Mouse (Mus musculus): Measurements from ENCODE around the gene Tcp10c.
"Not testable (repeated sequence)": the region's sequence is repeated elsewhere in the genome, so short reads cannot be mapped to it uniquely, and the experiment has no call there.

The Tcp10c gene

GRCm38 (mm10) chr17:13391020-13391419, 36.6 kb downstream of the Tcp10c start:
- DNase-seq (ENCODE audit: low spot score in 2 of 2) = not testable (repeated sequence)

DNA sequence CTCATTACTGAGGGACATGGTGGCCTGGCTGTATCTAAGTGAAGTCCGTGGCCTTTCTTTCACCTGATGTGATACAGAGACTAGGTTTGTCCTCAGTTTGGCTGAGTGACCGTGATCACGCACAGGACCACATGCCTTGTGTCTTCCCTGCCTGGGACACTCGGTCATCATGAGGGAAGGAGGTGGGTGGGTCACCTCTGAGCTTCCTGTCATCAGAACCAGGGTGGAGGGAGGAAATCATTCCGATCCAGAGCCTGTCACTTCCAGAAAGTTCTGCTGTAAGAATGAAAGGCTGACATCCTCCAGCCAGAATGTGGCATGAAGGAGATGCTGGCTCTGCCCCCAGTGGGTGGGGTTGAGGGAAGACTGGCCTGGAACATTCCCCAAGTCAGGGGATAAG, 45.6 kb downstream of the Tcp10c start:
- DNase-seq (ENCODE audit: low spot score in 2 of 2) = not testable (repeated sequence)

- not testable (repeated sequence) for DNase-seq (ENCODE audit: low spot score in 2 of 2)
Observed at GRCm38 (mm10) chr17:13402118-13402517, 47.7 kb downstream of the Tcp10c start.

- DNase-seq (ENCODE audit: low spot score in 2 of 2) = not testable (repeated sequence)
Observed at GRCm38 (mm10) chr17:13403527-13404131, 49.3 kb downstream of the Tcp10c start.

GRCm38 (mm10) chr17:13406023-13406422, 51.7 kb downstream of the Tcp10c start:
- DNase-seq (ENCODE audit: low spot score in 2 of 2) = not testable (repeated sequence)

DNA sequence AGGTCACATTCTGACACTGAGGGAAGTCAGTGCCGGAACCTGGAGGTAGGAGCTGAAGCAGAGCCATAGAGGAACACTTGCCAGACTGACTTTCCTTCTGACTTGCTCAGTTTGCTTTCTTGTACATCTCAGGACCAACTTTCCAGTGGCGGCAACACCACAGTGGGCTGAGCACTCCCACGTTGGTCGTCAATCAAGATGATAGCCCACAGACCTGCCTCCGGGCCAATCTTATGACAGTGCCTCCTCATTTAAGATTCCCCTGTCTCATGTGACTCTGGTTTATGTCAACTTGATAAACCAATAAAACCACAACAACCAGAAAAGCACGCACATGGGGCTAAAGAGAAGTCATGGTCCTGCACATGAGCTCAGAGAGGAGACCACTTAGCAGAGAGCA, 52.3 kb downstream of the Tcp10c start:
- DNase-seq (ENCODE audit: low spot score in 2 of 2) = not testable (repeated sequence)

GRCm38 (mm10) chr17:13407621-13408256, 53.4 kb downstream of the Tcp10c start:
- DNase-seq (ENCODE audit: low spot score in 2 of 2) = not testable (repeated sequence)

DNA sequence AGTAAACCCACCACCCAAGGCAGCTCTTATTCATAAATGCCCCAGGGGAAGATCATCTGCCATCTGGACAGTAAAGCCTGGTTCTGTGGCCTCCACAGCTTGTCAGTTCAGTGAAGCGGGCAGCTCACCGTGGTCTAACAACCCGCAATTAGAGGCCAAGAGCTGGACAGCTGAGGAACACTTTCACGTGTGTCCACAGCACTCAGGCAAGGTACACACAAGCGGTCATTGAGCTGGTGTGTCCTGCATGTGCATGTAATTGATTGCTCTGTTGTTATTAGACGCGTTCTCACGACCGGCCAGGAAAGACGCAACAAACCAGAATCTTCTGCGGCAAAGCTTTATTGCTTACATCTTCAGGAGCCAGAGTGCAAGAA, 53.9 kb downstream of the Tcp10c start:
- DNase-seq (ENCODE audit: low spot score in 2 of 2) = not testable (repeated sequence)

DNA sequence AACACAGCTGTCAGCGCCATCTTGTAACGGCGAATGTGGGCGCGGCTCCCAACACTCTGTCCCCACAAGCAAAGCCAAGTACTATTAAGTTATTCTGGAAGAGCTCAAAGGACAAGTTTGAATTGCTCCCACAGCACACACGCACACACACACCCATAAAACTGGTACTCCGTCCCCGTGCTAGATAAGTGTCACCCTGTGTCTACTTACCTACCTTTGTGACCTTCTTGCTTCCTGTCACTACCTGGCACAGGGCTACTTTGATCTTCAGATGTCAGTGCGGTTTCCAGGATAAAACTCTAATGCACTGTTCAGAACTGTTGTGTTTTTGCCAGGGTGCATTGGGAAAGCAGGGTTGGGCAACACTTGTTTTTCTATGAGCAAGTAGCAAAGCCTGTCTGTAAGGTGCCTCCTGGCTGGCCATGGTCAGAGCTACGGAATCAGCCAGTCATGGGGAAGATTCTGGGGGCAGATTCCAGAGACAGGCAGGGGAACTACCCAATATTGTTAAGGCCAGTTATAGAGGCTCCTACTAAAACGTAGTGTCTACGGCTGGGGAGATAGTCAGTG, 66.7 kb downstream of the Tcp10c start:
- not testable (repeated sequence) for DNase-seq (ENCODE audit: low spot score in 2 of 2)

- DNase-seq (ENCODE audit: low spot score in 2 of 2) = not testable (repeated sequence)
Observed at GRCm38 (mm10) chr17:13422638-13423037, 68.3 kb downstream of the Tcp10c start.

- not testable (repeated sequence) for DNase-seq (ENCODE audit: low spot score in 2 of 2)
Observed at GRCm38 (mm10) chr17:13423373-13424024, 69.1 kb downstream of the Tcp10c start.

GRCm38 (mm10) chr17:13424321-13424720, 69.9 kb downstream of the Tcp10c start:
- not testable (repeated sequence) for DNase-seq (ENCODE audit: low spot score in 2 of 2)

DNA sequence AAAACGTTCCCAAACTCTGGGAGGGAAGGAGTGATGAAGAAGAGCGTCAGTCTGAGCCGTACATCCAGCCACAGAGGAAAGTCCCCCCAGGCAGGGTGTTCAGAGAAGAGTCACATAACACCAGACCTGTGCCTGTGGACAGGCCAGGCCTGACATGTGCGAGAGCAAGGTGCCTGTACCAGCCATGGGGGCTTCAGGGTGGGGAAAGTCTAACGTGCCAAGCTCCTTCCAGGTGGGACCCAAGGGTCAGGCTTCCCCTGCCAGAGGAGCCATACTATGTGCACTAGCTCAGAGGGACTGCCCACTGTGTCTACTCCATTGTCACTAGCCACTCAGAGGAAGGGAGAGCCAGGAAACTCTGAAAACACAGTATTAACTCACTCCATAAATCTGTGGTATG, 71.3 kb downstream of the Tcp10c start:
- DNase-seq (ENCODE audit: low spot score in 2 of 2) = not testable (repeated sequence)

DNA sequence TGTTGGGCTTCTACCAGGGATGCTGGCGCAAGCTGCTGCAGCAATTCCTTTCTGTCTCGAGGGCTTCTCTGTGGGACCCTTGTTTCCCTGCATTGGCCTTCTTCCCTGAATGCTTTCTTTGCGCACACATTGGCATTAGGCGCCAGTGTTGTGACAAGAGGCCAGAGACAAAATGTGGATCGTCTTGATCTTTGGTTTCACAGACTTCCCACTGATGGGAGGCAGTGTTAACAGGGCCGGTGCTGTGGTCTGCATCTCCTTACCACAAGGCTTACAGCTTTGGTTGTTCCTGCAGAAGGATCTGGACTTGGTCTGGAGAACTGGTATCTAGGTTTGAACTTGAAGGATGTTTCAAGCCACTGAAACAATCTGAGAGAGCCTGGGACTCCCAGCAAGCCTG, 72.1 kb downstream of the Tcp10c start:
- DNase-seq (ENCODE audit: low spot score in 2 of 2) = not testable (repeated sequence)

All from spleen, postnatal 10 days (tissue).